Mouse (Mus musculus) ES-Bruce4 (cell line): ENCODE results near the gene Nceh1. TPM values are rescaled to one million over a fixed set of nuclear protein-coding genes. Genes with fewer than 3 reads are reported as not detected.

Experiments used
- H3K27ac ChIP-seq: 2 replicates; pipeline ENCODE4 v1.5.1; 2012; ENCODE audit warnings: low read length, inconsistent platforms; ENCODE audit not compliant: insufficient read depth
- H3K27me3 ChIP-seq: 2 replicates; pipeline ENCODE4 v1.6.1; 2012; ENCODE audit warnings: mild to moderate bottlenecking, low read length, inconsistent platforms; ENCODE audit not compliant: control insufficient read depth, poor library complexity, insufficient read depth, severe bottlenecking
- H3K36me3 ChIP-seq: 2 replicates; pipeline ENCODE4 v1.6.1; 2012; ENCODE audit warnings: inconsistent platforms, mild to moderate bottlenecking, low read length, moderate library complexity; ENCODE audit not compliant: control insufficient read depth, poor library complexity, insufficient read depth, severe bottlenecking
- H3K4me1 ChIP-seq: one replicate; pipeline ENCODE4 v1.8.1; 2011; ENCODE audit warnings: low read length; ENCODE audit not compliant: control insufficient read depth, insufficient read depth
- H3K4me3 ChIP-seq: 2 replicates; pipeline ENCODE4 v1.5.1; 2011; ENCODE audit warnings: low read depth, mild to moderate bottlenecking, low read length
- H3K9ac ChIP-seq: 2 replicates; pipeline ENCODE4 v1.6.1; 2012; ENCODE audit warnings: low read depth, mild to moderate bottlenecking, inconsistent platforms; ENCODE audit not compliant: poor library complexity, severe bottlenecking
- H3K9me3 ChIP-seq: replicated peaks from 2 replicates; pipeline ENCODE4 v1.6.1; 2012; ENCODE audit warnings: mild to moderate bottlenecking, low read length, inconsistent platforms; ENCODE audit not compliant: control insufficient read depth, poor library complexity, insufficient read depth, severe bottlenecking
- CTCF ChIP-seq: IDR thresholded peaks from one replicate; pipeline ENCODE4 v1.8.1; 2011; ENCODE audit warnings: low read depth, low read length
- EP300 ChIP-seq: IDR thresholded peaks from 2 replicates; pipeline ENCODE4 v1.6.1; 2011; ENCODE audit warnings: low read depth, low read length; ENCODE audit not compliant: insufficient read depth
- POLR2A ChIP-seq: IDR thresholded peaks from one replicate; pipeline ENCODE4 v1.8.1; 2011; ENCODE audit warnings: low read length; ENCODE audit not compliant: insufficient read depth
- polyA plus RNA-seq: library from polyadenylated mRNA; stranded (reverse); fragments of >200 nt; gene quantifications from 2 replicates; pipeline ENCODE4 v1.2.4, GENCODE M21; 2011; ENCODE audit warnings: low read depth; ENCODE audit not compliant: missing spikeins, insufficient read depth, insufficient read length

Nceh1 gene
- polyA plus RNA-seq, 1 experiment, result 12.9 TPM

DNA sequence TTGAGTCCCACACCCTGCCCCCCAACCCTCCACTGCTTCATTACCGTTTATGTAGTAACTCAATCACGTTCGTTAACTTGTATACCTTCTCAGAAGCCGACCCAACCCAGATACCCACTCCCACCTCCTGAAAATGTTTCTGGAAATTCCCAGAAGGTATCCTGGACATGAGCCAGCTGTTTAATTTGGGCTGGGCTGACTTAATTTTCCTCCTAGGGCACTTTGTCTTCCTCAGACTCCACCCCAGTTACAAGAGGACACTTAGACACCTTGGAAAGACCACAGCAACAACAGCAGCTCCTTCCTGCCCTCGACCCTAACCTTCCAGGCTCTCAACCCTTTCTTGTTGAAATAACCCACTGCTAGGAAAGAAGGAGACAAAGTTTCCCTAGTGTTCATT, 140.8 kb downstream of the Nceh1 start:
- Histone ChIP-seq H3K9me3 (no peaks in the 10 kb centered on the region), H3K27ac (no peak overlapping the region), H3K4me1 (no peaks in the 10 kb centered on the region), H3K36me3 (no peaks in the 10 kb centered on the region), H3K4me3 (no peak overlapping the region), H3K9ac (no peak overlapping the region), H3K27me3 (no peaks in the 10 kb centered on the region)
- TF ChIP-seq POLR2A (no peak), CTCF (no peak), EP300 (no peak)

GRCm38 (mm10) chr3:27326633-27327191, 143.9 kb downstream of the Nceh1 start:
- no peak for TF ChIP-seq CTCF
- no peak for TF ChIP-seq EP300
- TF ChIP-seq POLR2A, result no peak
- no peaks in the 10 kb centered on the region for H3K27me3 ChIP-seq
- H3K9me3 ChIP-seq, result no peaks in the 10 kb centered on the region
- H3K4me3 ChIP-seq, result no peak overlapping the region
- no peaks in the 10 kb centered on the region for H3K36me3 ChIP-seq
- no peak overlapping the region for H3K27ac ChIP-seq
- no peak overlapping the region for H3K9ac ChIP-seq
- no peaks in the 10 kb centered on the region for H3K4me1 ChIP-seq

DNA sequence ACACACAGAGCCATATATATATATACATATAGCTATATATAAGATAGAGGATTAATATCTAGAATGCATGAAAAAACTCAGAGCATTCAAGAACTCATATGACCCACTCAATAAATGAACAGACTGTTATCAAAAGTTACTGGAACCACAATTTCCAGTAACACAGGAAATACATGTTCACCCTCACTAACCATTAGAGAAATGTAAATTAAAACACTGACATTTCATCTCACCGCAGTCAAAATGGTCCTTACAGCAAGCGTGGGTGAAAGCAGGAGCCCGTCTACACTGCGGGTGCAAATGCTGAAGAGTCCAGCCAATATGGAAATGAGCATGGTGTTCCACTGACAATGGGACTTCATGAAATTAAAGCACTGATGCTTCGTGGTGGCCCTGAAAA, 147.9 kb downstream of the Nceh1 start:
- TF ChIP-seq EP300, result no peak
- no peak for TF ChIP-seq CTCF
- TF ChIP-seq POLR2A, result no peak
- Histone ChIP-seq H3K27ac (no peak overlapping the region), H3K9me3 (no peaks in the 10 kb centered on the region), H3K4me3 (no peak overlapping the region), H3K27me3 (no peaks in the 10 kb centered on the region; the same call in 1 of the 2 replicates), H3K9ac (no peak overlapping the region), H3K36me3 (no peaks in the 10 kb centered on the region), H3K4me1 (no peaks in the 10 kb centered on the region)

Other genes with a start within 250 kb of the Nceh1 start
- gene Ect2, start 29.1 kb upstream of the Nceh1 start, polyA plus RNA-seq, result 238 and 248 TPM in 2 replicates
- not detected in 2 replicates for gene Tnfsf10, start 134.1 kb downstream of the Nceh1 start, polyA plus RNA-seq
- gene Ghsr, start 188.4 kb downstream of the Nceh1 start, polyA plus RNA-seq, result not detected in 2 replicates